Mouse (Mus musculus) myocyte (in vitro differentiated cells): ENCODE results near the gene Pfkfb3. TPM values are rescaled to one million over a fixed set of nuclear protein-coding genes. Genes with fewer than 3 reads are reported as not detected.

Source experiments
- H3K27me3 ChIP-seq: one replicate; pipeline ENCODE4 v1.6.1; 2011; ENCODE audit not compliant: control insufficient read depth, insufficient read depth, insufficient read length
- H3K36me3 ChIP-seq: one replicate; pipeline ENCODE4 v1.6.1; 2011; ENCODE audit not compliant: control insufficient read depth, insufficient read depth
- H3K4me2 ChIP-seq: one replicate; pipeline ENCODE4 v1.6.1; 2011; ENCODE audit warnings: low read depth, control low read depth
- H3K4me3 ChIP-seq: one replicate; pipeline ENCODE4 v1.5.1; 2011; ENCODE audit warnings: mild to moderate bottlenecking, control low read depth, moderate library complexity
- H3K79me2 ChIP-seq: one replicate; pipeline ENCODE4 v1.6.1; 2011; ENCODE audit not compliant: control insufficient read depth, insufficient read depth
- H3ac ChIP-seq: one replicate; pipeline ENCODE4 v1.6.1; 2011; ENCODE audit not compliant: control insufficient read depth, insufficient read length
- CEBPB ChIP-seq: IDR thresholded peaks from 2 replicates; pipeline ENCODE4 v1.6.1; 2011; ENCODE audit warnings: mild to moderate bottlenecking, moderate library complexity; ENCODE audit not compliant: poor library complexity, insufficient read depth, severe bottlenecking
- E2F4 ChIP-seq: IDR thresholded peaks from one replicate; pipeline ENCODE4 v1.6.1; 2011; ENCODE audit warnings: mild to moderate bottlenecking, control low read depth, moderate library complexity; ENCODE audit not compliant: insufficient read depth
- MAX ChIP-seq: IDR thresholded peaks from one replicate; pipeline ENCODE4 v1.6.1; 2011; ENCODE audit warnings: low read depth, mild to moderate bottlenecking, control low read depth
- MYOD1 ChIP-seq, 3 experiments: IDR thresholded peaks; one replicate each; pipeline ENCODE4 v1.6.1; 2011; ENCODE audit warnings: control low read depth in 2 of 3, low read depth in 2 of 3, mild to moderate bottlenecking in 2 of 3, moderate library complexity in 1 of 3; ENCODE audit not compliant: insufficient read length in 2 of 3, control insufficient read depth in 1 of 3
- MYOG ChIP-seq, 3 experiments: IDR thresholded peaks; one replicate each; pipeline ENCODE4 v1.6.1; 2011; ENCODE audit warnings: control low read depth in 2 of 3, low read depth in 2 of 3, mild to moderate bottlenecking in 2 of 3; ENCODE audit not compliant: insufficient read length in 2 of 3, control insufficient read depth in 1 of 3, insufficient read depth in 1 of 3
- POLR2A ChIP-seq: IDR thresholded peaks from one replicate; pipeline ENCODE4 v1.6.1; 2011; ENCODE audit warnings: low read depth, mild to moderate bottlenecking, control low read depth, moderate library complexity; ENCODE audit not compliant: insufficient read length
- POLR2AphosphoS2 ChIP-seq: IDR thresholded peaks from one replicate; pipeline ENCODE4 v1.6.1; 2011; ENCODE audit warnings: low read depth, control low read depth; ENCODE audit not compliant: insufficient read length
- REST ChIP-seq: IDR thresholded peaks from one replicate; pipeline ENCODE4 v1.6.1; 2011; ENCODE audit warnings: mild to moderate bottlenecking, control low read depth, moderate library complexity; ENCODE audit not compliant: insufficient read depth, insufficient read length
- SRF ChIP-seq: IDR thresholded peaks from one replicate; pipeline ENCODE4 v1.6.1; 2011; ENCODE audit warnings: low read depth; ENCODE audit not compliant: control insufficient read depth, insufficient read length
- TCF12 ChIP-seq: IDR thresholded peaks from one replicate; pipeline ENCODE4 v1.6.1; 2011; ENCODE audit warnings: mild to moderate bottlenecking, control low read depth; ENCODE audit not compliant: poor library complexity, insufficient read depth, severe bottlenecking
- TCF3 ChIP-seq: IDR thresholded peaks from one replicate; pipeline ENCODE4 v1.6.1; 2011; ENCODE audit warnings: low read depth, control low read depth; ENCODE audit not compliant: insufficient read length
- USF1 ChIP-seq: IDR thresholded peaks from one replicate; pipeline ENCODE4 v1.6.1; 2011; ENCODE audit warnings: low read depth, mild to moderate bottlenecking, control low read depth, moderate library complexity
- polyA plus RNA-seq: library from polyadenylated mRNA; unstranded; fragments of >200 nt; fragmentation: generic; extraction: Trizol; gene quantifications from one replicate; pipeline ENCODE4 v1.2.1, GENCODE M21; 2012; ENCODE audit warnings: missing spikeins

The Pfkfb3 gene
- polyA plus RNA-seq, 1 experiment, result 2.0 TPM

- Histone ChIP-seq H3K79me2 (no peaks in the 10 kb centered on the region), H3K4me3 (no peak overlapping the region), H3ac (no peak overlapping the region), H3K27me3 (no peaks in the 10 kb centered on the region), H3K36me3 (no peaks in the 10 kb centered on the region), H3K4me2 (no peak overlapping the region)
- no peak for TF ChIP-seq MYOG (IDR thresholded peaks at IDR 0.05; ENCODE audit: control insufficient read depth in 1 of 3, insufficient read depth in 1 of 3, insufficient read length in 2 of 3, low read depth in 2 of 3)
- no peak for TF ChIP-seq MYOD1 (IDR thresholded peaks at IDR 0.05; ENCODE audit: control insufficient read depth in 1 of 3, insufficient read length in 2 of 3, low read depth in 2 of 3)
- TF ChIP-seq POLR2AphosphoS2, result no peak
- no peak for TF ChIP-seq POLR2A
- no peak for TF ChIP-seq E2F4
- TF ChIP-seq CEBPB, result no peak
- no peak for TF ChIP-seq TCF3
- TF ChIP-seq SRF, result no peak
- TF ChIP-seq REST, result no peak
- no peak for TF ChIP-seq MAX
- no peak for TF ChIP-seq TCF12
- TF ChIP-seq USF1, result no peak
These were observed 29.1 kb downstream of the Pfkfb3 start for GRCm38 (mm10) chr2:11524736-11525135.

- no peaks in the 10 kb centered on the region for H3K27me3 ChIP-seq
- H3K4me2 ChIP-seq, result no peak overlapping the region
- no peak overlapping the region for H3ac ChIP-seq
- H3K79me2 ChIP-seq, result no peaks in the 10 kb centered on the region
- TF ChIP-seq USF1 (no peak), E2F4 (no peak), REST (no peak), TCF3 (no peak), SRF (no peak), POLR2AphosphoS2 (no peak), MAX (no peak), CEBPB (no peak), MYOG (IDR thresholded peaks at IDR 0.05; ENCODE audit: control insufficient read depth in 1 of 3, insufficient read depth in 1 of 3, insufficient read length in 2 of 3, low read depth in 2 of 3) (no peak), MYOD1 (IDR thresholded peaks at IDR 0.05; ENCODE audit: control insufficient read depth in 1 of 3, insufficient read length in 2 of 3, low read depth in 2 of 3) (no peak), POLR2A (no peak), TCF12 (no peak)
- H3K36me3 ChIP-seq, result no peaks in the 10 kb centered on the region
- no peak overlapping the region for H3K4me3 ChIP-seq
These were observed 32.1 kb downstream of the Pfkfb3 start for GRCm38 (mm10) chr2:11521758-11522157.

GRCm38 (mm10) chr2:11520786-11521185 lies 33.1 kb downstream of the Pfkfb3 start:
- no peaks in the 10 kb centered on the region for H3K79me2 ChIP-seq
- no peak overlapping the region for H3K4me2 ChIP-seq
- H3ac ChIP-seq, result no peak overlapping the region
- H3K27me3 ChIP-seq, result no peaks in the 10 kb centered on the region
- no peak overlapping the region for H3K4me3 ChIP-seq
- TF ChIP-seq CEBPB (no peak), MYOD1 (IDR thresholded peaks at IDR 0.05; ENCODE audit: control insufficient read depth in 1 of 3, insufficient read length in 2 of 3, low read depth in 2 of 3) (no peak), E2F4 (no peak), REST (no peak), TCF3 (no peak), MAX (no peak), POLR2A (no peak), USF1 (no peak), POLR2AphosphoS2 (no peak), TCF12 (no peak), MYOG (IDR thresholded peaks at IDR 0.05; ENCODE audit: control insufficient read depth in 1 of 3, insufficient read depth in 1 of 3, insufficient read length in 2 of 3, low read depth in 2 of 3) (no peak), SRF (no peak)
- no peaks in the 10 kb centered on the region for H3K36me3 ChIP-seq

- Histone ChIP-seq H3K36me3 (no peaks in the 10 kb centered on the region), H3K27me3 (no peaks in the 10 kb centered on the region), H3K4me2 (no peak overlapping the region), H3K79me2 (no peaks in the 10 kb centered on the region), H3K4me3 (no peak overlapping the region), H3ac (no peak overlapping the region)
- TF ChIP-seq SRF (no peak), E2F4 (no peak), MYOG (IDR thresholded peaks at IDR 0.05; ENCODE audit: control insufficient read depth in 1 of 3, insufficient read depth in 1 of 3, insufficient read length in 2 of 3, low read depth in 2 of 3) (no peak), POLR2A (no peak), TCF3 (no peak), TCF12 (no peak), CEBPB (no peak)
These were observed 38.0 kb downstream of the Pfkfb3 start for GRCm38 (mm10) chr2:11515828-11516227.
